Mouse (Mus musculus) fibroblast of lung, adult 2 months (primary cell): ENCODE data around the gene Myadm.
"Not testable (repeated sequence)": the region's sequence is repeated elsewhere in the genome, so short reads cannot be mapped to it uniquely, and the experiment has no call there.

Experiments used
- DNase-seq: peaks from one replicate; pipeline ENCODE4 v3.0.0-alpha.2; 2011; ENCODE audit warnings: low read depth

Gene Myadm

GRCm38 (mm10) chr7:3288976-3289970 lies at the start of gene Myadm, which contains the start of gene Prkcg:
Gene Myadm, plus strand, starts transcription at chr7:3289080.
Gene Prkcg, plus strand, starts transcription at chr7:3289179.
- DNase-seq, result peak; percentile 41

DNA sequence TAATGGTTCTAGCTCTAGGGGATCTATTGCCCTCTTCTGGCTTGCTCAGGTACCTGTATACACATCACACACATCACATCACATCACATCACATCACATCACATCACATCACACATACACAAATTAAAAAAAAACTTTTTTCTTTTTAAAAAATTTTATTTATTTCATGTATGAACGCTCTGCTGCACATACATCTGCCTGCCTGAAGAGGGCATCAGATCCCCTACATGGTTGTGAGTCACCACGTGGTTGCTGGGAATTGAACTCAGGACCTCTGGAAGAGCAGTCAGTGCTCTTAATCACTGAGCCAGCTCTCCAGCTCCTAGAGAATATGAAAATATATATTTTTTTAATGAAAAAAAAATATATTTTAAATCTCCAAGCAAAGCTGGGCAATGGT lies 49.7 kb upstream of the Myadm start:
- no peak for DNase-seq

- peak; percentile 18 for DNase-seq
These were observed 28.2 kb upstream of the Myadm start for GRCm38 (mm10) chr7:3260701-3261100.

GRCm38 (mm10) chr7:3261446-3261845 lies 27.4 kb upstream of the Myadm start:
- DNase-seq, result no peak

- DNase-seq, result no peak
These were observed 26.1 kb upstream of the Myadm start for GRCm38 (mm10) chr7:3262789-3263188.

- peak; percentile 17 for DNase-seq
These were observed 24.4 kb upstream of the Myadm start for GRCm38 (mm10) chr7:3264390-3265022.

- DNase-seq, result peak; percentile 31
These were observed 23.6 kb upstream of the Myadm start for GRCm38 (mm10) chr7:3265311-3265710.

DNA sequence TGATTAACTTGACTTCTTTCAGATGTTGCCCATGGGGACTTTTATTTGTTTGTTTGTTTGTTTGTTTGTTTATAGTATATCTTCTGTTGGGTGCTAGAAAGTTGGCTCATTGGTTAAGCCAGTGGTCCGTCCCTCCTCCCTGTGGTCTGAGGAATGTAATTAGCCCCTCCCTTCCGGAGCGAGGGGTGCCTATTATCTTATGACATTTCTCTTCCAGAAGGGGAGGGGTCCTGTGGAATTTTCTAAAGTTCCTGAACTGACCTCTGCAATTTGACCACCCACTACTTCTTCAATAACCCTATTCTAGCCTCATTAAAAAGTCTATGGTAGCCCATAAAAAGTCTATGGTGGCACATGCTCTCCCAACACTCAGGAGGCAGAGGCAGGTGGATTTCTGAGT lies 21.6 kb upstream of the Myadm start:
- DNase-seq, result no peak

GRCm38 (mm10) chr7:3267888-3268287 lies 21.0 kb upstream of the Myadm start:
- no peak for DNase-seq

DNA sequence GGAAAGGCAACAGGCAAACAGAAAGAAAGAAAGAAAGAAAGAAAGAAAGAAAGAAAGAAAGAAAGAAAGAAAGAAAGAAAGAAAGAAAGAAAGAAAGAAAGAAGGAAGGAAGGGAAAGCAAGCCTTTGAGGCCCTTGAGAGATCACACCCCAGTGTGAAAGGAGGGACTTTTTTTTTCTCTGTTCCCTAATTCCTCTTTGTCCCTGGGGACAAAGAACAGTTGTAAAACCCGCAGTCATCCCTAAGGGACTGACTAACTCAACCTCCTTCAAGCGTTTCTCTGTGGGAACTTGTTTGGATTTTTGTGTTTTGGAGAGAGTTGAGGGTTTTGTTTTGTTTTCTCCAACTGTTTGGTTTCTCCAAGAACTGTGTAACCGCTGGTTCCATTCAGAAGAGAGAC lies 20.6 kb upstream of the Myadm start:
- no peak for DNase-seq

DNA sequence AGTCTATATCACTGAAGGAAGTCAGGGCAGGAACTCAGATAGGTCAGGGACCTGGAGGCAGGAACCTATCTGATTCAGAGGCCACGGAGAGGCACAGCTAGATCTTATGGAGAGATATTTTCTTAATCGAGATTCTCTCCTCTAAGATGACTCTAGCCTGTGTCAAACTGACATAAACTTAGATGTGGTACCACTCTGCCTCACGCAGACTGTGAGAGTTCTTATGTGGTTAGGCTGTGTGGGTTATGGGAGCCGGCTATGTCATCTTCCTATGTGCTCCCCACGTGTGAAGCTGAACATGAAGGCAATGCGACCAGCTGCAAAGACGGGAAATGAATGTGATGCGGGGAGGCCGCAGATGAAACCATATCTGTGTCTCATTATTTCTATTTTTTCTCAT lies 16.7 kb upstream of the Myadm start:
- DNase-seq, result no peak

GRCm38 (mm10) chr7:3275455-3276170 lies 13.3 kb upstream of the Myadm start:
- DNase-seq, result no peak

DNA sequence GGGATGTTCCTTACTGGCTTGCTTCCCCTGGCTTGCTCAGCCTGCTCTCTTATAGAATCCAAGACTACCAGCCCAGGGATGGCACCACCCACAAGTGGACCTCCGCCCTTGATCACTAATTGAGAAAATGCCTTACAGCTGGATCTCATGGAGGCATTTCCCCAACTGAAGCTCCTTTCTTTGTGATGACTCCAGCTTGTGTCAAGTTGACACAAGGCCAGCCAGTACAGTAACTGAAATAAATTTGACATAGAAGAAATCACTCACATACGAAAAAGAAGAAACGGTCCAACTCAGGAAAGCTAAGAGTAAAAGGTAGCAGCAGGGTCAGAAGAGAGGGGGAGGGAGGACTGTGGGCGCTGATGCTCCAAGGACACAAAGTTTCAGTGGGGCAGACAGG lies 12.1 kb upstream of the Myadm start:
- DNase-seq, result not testable (repeated sequence)

GRCm38 (mm10) chr7:3280080-3280653 lies 8.7 kb upstream of the Myadm start:
- DNase-seq, result no peak

DNA sequence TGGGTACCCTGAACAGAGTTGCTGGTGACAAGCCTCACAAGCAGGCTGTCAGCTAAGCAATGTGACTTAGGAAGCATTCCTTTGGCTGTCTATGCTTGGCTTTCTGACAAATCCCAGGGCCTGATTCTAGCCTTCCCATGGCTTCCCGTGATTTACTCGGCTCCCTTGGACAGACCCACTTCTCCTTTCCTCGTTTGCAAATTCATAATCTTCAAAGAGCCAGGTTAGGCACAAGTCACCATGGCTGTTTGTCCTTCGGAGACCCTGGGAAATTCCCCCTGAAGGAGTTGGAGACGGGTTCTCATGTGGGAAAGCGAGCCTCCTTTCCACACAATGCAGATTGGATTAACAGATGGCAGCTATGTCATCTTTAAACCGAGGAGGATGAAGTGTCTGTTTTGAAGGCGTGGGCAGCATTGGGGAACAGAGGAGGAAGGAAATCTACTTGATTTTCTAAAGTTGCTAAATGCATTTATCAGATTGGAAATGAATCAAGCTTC lies 8.2 kb upstream of the Myadm start:
- DNase-seq, result no peak

DNA sequence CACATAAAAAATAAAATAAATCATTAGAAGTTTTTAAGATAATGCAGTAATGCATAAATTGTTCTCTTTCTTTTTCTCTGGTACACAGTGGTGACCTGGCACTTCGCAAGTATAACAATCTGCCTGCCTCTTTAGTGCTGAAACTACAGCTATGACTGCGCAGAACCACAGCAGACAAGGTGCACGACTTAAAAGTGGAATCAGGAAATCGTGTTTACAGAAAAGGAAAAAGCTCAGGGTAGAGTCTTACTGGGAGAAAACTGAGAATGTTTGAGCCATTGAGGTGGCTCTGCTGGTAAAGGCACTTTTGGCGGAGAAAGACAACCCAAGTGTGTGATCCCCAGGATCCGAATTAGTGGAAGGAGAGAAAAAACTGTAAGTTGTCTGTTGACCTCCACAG lies 7.1 kb upstream of the Myadm start:
- DNase-seq, result no peak

DNA sequence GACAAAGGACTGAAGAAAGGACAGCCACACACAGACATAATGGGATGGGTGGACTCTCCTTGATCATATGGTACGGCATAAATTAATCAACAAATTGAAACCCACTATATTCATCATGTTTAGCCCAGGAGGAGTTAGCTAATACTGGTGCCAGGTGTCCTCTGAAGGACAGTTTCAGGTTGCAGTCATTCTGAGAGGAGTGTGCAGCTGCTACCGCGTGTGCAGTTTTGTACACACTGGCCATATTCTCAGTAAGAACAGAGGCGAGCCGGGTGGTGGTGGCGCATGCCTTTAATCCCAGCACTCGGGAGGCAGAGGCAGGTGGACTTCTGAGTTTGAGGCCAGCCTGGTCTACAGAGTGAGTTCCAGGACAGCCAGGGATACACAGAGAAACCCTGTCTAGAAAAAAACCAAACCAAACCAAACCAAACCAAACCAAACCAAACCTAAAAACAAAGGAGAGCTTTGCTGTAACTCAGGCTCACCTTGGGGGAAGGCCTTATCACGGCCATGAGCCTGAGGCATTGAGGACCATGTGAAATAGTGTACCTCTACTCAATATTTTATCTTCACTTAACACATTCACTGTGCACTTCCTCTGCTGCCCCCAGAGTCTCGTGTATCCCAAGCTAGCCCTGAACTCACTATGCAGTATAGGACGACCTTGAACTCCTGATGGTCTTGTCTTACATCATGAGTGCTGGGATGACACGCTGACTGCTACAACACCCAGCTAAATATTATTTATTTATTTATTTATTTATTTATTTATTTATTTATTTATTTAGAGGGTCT lies 5.6 kb upstream of the Myadm start:
- no peak for DNase-seq

GRCm38 (mm10) chr7:3284604-3285003 lies 4.3 kb upstream of the Myadm start:
- no peak for DNase-seq

- no peak for DNase-seq
These were observed 2.8 kb upstream of the Myadm start for GRCm38 (mm10) chr7:3286036-3286435.

GRCm38 (mm10) chr7:3287186-3287585 lies 1.7 kb upstream of the Myadm start:
- peak; percentile 95 for DNase-seq
